Mouse (Mus musculus) cortical plate, adult 2 months (tissue): ENCODE measurements around the gene Vps72. TPM values are rescaled to one million over a fixed set of nuclear protein-coding genes. Genes with fewer than 3 reads are reported as not detected.

Experiments
- H3K27ac ChIP-seq: fragments of 200-500 bp; 2 replicates; pipeline ENCODE4 v1.5.1; 2012; ENCODE audit warnings: low read length, control low read depth, inconsistent platforms; ENCODE audit not compliant: insufficient read depth
- H3K4me1 ChIP-seq: fragments of 200-500 bp; 2 replicates; pipeline ENCODE4 v1.6.1; 2011; ENCODE audit warnings: low read length; ENCODE audit not compliant: control insufficient read depth, insufficient read depth
- H3K4me3 ChIP-seq: fragments of 200-500 bp; 2 replicates; pipeline ENCODE4 v1.5.1; 2011; ENCODE audit warnings: mild to moderate bottlenecking, low read length, control low read depth; ENCODE audit not compliant: insufficient read depth
- CTCF ChIP-seq: fragments of 200-500 bp; IDR thresholded peaks from 2 replicates; pipeline ENCODE4 v1.5.1; 2011; ENCODE audit warnings: mild to moderate bottlenecking, control low read depth, low read length; ENCODE audit not compliant: insufficient read depth; ENCODE audit errors: extremely low read depth
- POLR2A ChIP-seq: fragments of 200-500 bp; IDR thresholded peaks from 2 replicates; pipeline ENCODE4 v1.6.1; 2011; ENCODE audit warnings: mild to moderate bottlenecking, low read length, control low read depth; ENCODE audit not compliant: insufficient read depth; ENCODE audit errors: extremely low read depth
- polyA plus RNA-seq: library from polyadenylated mRNA; depleted of rRNA; stranded (reverse); fragments of >200 nt; gene quantifications from 2 replicates; pipeline ENCODE4 v1.2.3, GENCODE M21; 2012; rRNA removed

Vps72 gene
- polyA plus RNA-seq, 1 experiment: 48.0 TPM

GRCm38 (mm10) chr3:95161041-95161551 is 50.3 kb downstream of the Vps72 start:
- H3K4me1 ChIP-seq: peaks cover 3% of the 10 kb centered on the region; the same call in 1 of the 2 replicates

GRCm38 (mm10) chr3:95161618-95162344 is 51.0 kb downstream of the Vps72 start:
- no peak overlapping the region for H3K27ac ChIP-seq

More at GRCm38 (mm10) chr3:95161041-95161551, 50.3 kb downstream of the Vps72 start:
- Histone ChIP-seq H3K4me3 (peak overlapping the region; percentile 99), H3K27ac (no peak overlapping the region)
- no peak for TF ChIP-seq POLR2A
- TF ChIP-seq CTCF: no peak

GRCm38 (mm10) chr3:95162345-95162628 is 51.5 kb downstream of the Vps72 start:
- H3K27ac ChIP-seq: no peak overlapping the region
- peaks cover 3% of the 10 kb centered on the region; the same call in 1 of the 2 replicates for H3K4me1 ChIP-seq
- TF ChIP-seq CTCF: no peak
- no peak for TF ChIP-seq POLR2A
- H3K4me3 ChIP-seq: peak overlapping the region; percentile 99; the same call in 1 of the 2 replicates

More at GRCm38 (mm10) chr3:95161618-95162344, 51.0 kb downstream of the Vps72 start:
- H3K4me3 ChIP-seq: peak overlapping the region; percentile 99
- H3K4me1 ChIP-seq: peaks cover 3% of the 10 kb centered on the region; the same call in 1 of the 2 replicates
- TF ChIP-seq POLR2A (no peak), CTCF (no peak)

- TF ChIP-seq POLR2A: no peak
- no peak for TF ChIP-seq CTCF
- H3K4me3 ChIP-seq: no peak overlapping the region
- H3K4me1 ChIP-seq: peaks cover 3% of the 10 kb centered on the region; the same call in 1 of the 2 replicates
- no peak overlapping the region for H3K27ac ChIP-seq
These were observed 52.8 kb downstream of the Vps72 start for GRCm38 (mm10) chr3:95163419-95164255.

GRCm38 (mm10) chr3:95164256-95164550 is 53.4 kb downstream of the Vps72 start:
- Histone ChIP-seq H3K4me1 (peaks cover 3% of the 10 kb centered on the region; the same call in 1 of the 2 replicates), H3K4me3 (no peak overlapping the region), H3K27ac (no peak overlapping the region)
- TF ChIP-seq POLR2A: no peak
- no peak for TF ChIP-seq CTCF

GRCm38 (mm10) chr3:95164840-95165239 is 54.0 kb downstream of the Vps72 start:
- Histone ChIP-seq H3K4me3 (no peak overlapping the region), H3K4me1 (peaks cover 3% of the 10 kb centered on the region; the same call in 1 of the 2 replicates), H3K27ac (no peak overlapping the region)
- TF ChIP-seq CTCF (no peak), POLR2A (no peak)

- no peak for TF ChIP-seq POLR2A
These were observed 59.2 kb downstream of the Vps72 start for GRCm38 (mm10) chr3:95169996-95170395.

GRCm38 (mm10) chr3:95171105-95171504 is 60.3 kb downstream of the Vps72 start:
- no peak overlapping the region for H3K4me3 ChIP-seq
- no peaks in the 10 kb centered on the region for H3K4me1 ChIP-seq
- TF ChIP-seq POLR2A (no peak), CTCF (no peak)
- H3K27ac ChIP-seq: no peak overlapping the region

More at GRCm38 (mm10) chr3:95169996-95170395, 59.2 kb downstream of the Vps72 start:
- no peak overlapping the region for H3K4me3 ChIP-seq
- H3K27ac ChIP-seq: no peak overlapping the region
- H3K4me1 ChIP-seq: no peaks in the 10 kb centered on the region

Other genes with a start within 250 kb of the Vps72 start
- 257 TPM in 2 replicates for gene Psmb4, start 224.1 kb upstream of the Vps72 start, polyA plus RNA-seq
- 17.0 and 18.7 TPM in 2 replicates for gene Selenbp1, start 178.0 kb upstream of the Vps72 start, polyA plus RNA-seq
- 24.3 and 26.4 TPM in 2 replicates for gene Rfx5, start 156.9 kb upstream of the Vps72 start, polyA plus RNA-seq
- gene Pi4kb, start 136.3 kb upstream of the Vps72 start, polyA plus RNA-seq: 56.6 and 61.4 TPM in 2 replicates
- gene Zfp687, start 95.6 kb upstream of the Vps72 start, polyA plus RNA-seq: 15.8 and 17.5 TPM in 2 replicates
- 193 and 203 TPM in 2 replicates for gene Psmd4, start 68.4 kb upstream of the Vps72 start, polyA plus RNA-seq
- gene Pip5k1a, start 4.1 kb upstream of the Vps72 start, polyA plus RNA-seq: 41.1 and 41.7 TPM in 2 replicates
- 0.72 and 0.77 TPM in 2 replicates for gene Tmod4, start 13.5 kb downstream of the Vps72 start, polyA plus RNA-seq
- 114 and 124 TPM in 2 replicates for gene Scnm1, start 23.0 kb downstream of the Vps72 start, polyA plus RNA-seq
- 21.4 and 21.6 TPM in 2 replicates for gene Lysmd1, start 23.1 kb downstream of the Vps72 start, polyA plus RNA-seq
- gene Tnfaip8l2, start 31.3 kb downstream of the Vps72 start, polyA plus RNA-seq: 5.1 and 5.2 TPM in 2 replicates
- gene Sema6c, start 49.4 kb downstream of the Vps72 start, polyA plus RNA-seq: 26.1 and 29.0 TPM in 2 replicates
- gene Gabpb2, start 106.9 kb downstream of the Vps72 start, polyA plus RNA-seq: 12.1 and 12.8 TPM in 2 replicates
- gene Cdc42se1, start 117.7 kb downstream of the Vps72 start, polyA plus RNA-seq: 65.4 and 66.6 TPM in 2 replicates
- 428 and 469 TPM in 2 replicates for gene Mllt11, start 121.1 kb downstream of the Vps72 start, polyA plus RNA-seq
- 0.23 and 0.25 TPM in 2 replicates for gene Gm128, start 130.6 kb downstream of the Vps72 start, polyA plus RNA-seq
- 0.17 and 0.61 TPM in 2 replicates for gene Bnipl, start 140.2 kb downstream of the Vps72 start, polyA plus RNA-seq
- 29.6 and 33.9 TPM in 2 replicates for gene Mindy1, start 170.3 kb downstream of the Vps72 start, polyA plus RNA-seq
- gene Prune1, start 171.1 kb downstream of the Vps72 start, polyA plus RNA-seq: 24.8 and 26.2 TPM in 2 replicates
- 2.3 and 2.4 TPM in 2 replicates for gene Anxa9, start 196.2 kb downstream of the Vps72 start, polyA plus RNA-seq
- 101 and 110 TPM in 2 replicates for gene Cers2, start 203.8 kb downstream of the Vps72 start, polyA plus RNA-seq
- gene Setdb1, start 246.2 kb downstream of the Vps72 start, polyA plus RNA-seq: 34.6 and 37.5 TPM in 2 replicates